Mouse (Mus musculus) midbrain, embryonic 16.5 days (tissue): Measurements from ENCODE around the gene Sun1. TPM values are rescaled to one million over a fixed set of nuclear protein-coding genes. Genes with fewer than 3 reads are reported as not detected.

ENCODE experiments used
- ATAC-seq: fragments of 200-750 bp; cut with Nextera tagmentation; 2 replicates; pipeline ENCODE4 v1.8.0; 2017; ENCODE audit warnings: moderate TSS enrichment
- H3K27ac ChIP-seq: fragments of 300-500 bp; sonication (generic); 2 replicates; pipeline ENCODE4 v1.5.1; 2014; ENCODE audit warnings: mild to moderate bottlenecking, low read length, mixed read lengths
- H3K27me3 ChIP-seq: fragments of 300-500 bp; sonication (generic); 2 replicates; pipeline ENCODE4 v1.6.1; 2014; ENCODE audit warnings: low read depth, low read length, mixed read lengths; ENCODE audit not compliant: control insufficient read depth, insufficient read depth
- H3K36me3 ChIP-seq: fragments of 300-500 bp; sonication (generic); 2 replicates; pipeline ENCODE4 v1.6.1; 2014; ENCODE audit warnings: mild to moderate bottlenecking, low read length, moderate library complexity, mixed read lengths; ENCODE audit not compliant: control insufficient read depth, insufficient read depth
- H3K4me1 ChIP-seq: fragments of 300-500 bp; sonication (generic); 2 replicates; pipeline ENCODE4 v1.6.1; 2014; ENCODE audit warnings: mild to moderate bottlenecking, low read length, mixed read lengths; ENCODE audit not compliant: control insufficient read depth, insufficient read depth
- H3K4me2 ChIP-seq: fragments of 300-500 bp; sonication (generic); 2 replicates; pipeline ENCODE4 v1.6.1; 2014; ENCODE audit warnings: mild to moderate bottlenecking, low read length, mixed read lengths
- H3K4me3 ChIP-seq: fragments of 300-500 bp; sonication (generic); 2 replicates; pipeline ENCODE4 v1.5.1; 2014; ENCODE audit warnings: low read depth, mild to moderate bottlenecking, low read length, moderate library complexity, mixed read lengths
- H3K9ac ChIP-seq: fragments of 300-500 bp; sonication (generic); 2 replicates; pipeline ENCODE4 v1.6.1; 2014; ENCODE audit warnings: low read depth, low read length, mixed read lengths
- H3K9me3 ChIP-seq: fragments of 300-500 bp; sonication (generic); replicated peaks from 2 replicates; pipeline ENCODE4 v1.6.1; 2014; ENCODE audit warnings: mild to moderate bottlenecking, low read length, mixed read lengths; ENCODE audit not compliant: control insufficient read depth, poor library complexity, severe bottlenecking
- WGBS: fragments of 180-500 bp; shearing (Covaris S2); extraction: QIAGEN DNeasy Blood & Tissue Kit; methylation state at CpG from one replicate; pipeline ENCODE4 v1.1.7; 2014; 5-methylcytosine and 5-hydroxymethylcytosine counted together
- polyA plus RNA-seq: library from polyadenylated mRNA; unstranded; fragments of >200 nt; fragmentation: Nextera tagmentation; extraction: Ambion mirVana; gene quantifications from 2 replicates; pipeline ENCODE4 v1.2.1, GENCODE M21; 2015

The Sun1 gene
- polyA plus RNA-seq, 1 experiment from 2014 or later = 47.4 TPM

DNA sequence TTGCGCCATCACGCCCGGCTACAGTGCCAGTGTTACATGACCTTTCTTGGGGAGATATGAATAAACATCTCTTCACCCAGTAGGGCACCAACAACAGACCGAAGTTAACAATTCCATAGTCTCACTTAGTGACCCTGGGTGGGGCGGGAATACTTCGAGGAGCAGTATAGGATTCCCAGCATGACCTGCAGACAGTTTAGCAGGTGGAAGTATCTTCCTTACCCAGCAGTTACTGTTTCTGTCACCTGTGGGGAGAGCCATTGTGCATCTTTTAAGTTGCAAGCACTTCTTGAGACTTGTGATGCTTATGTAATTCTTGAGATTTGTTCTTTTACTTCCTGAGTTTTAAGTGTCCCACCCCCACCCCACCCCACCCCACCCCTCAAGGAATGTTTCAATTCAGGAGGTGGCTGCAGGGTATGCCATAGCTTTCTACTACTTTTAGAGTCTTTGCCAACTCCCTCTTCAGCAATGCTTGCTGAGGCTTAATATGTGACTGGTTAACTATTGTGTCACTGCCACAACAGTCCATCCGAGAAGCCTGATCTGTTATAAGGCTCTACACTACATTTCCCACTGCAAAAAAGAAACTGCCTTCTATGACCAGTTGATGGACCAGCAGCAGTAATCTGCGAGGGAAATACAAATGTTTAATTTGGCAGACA, 58.1 kb downstream of the Sun1 start:
- Histone ChIP-seq H3K27ac (no peak overlapping the region), H3K4me2 (no peak overlapping the region), H3K9me3 (no peaks in the 10 kb centered on the region), H3K4me1 (peaks cover 10% of the 10 kb centered on the region), H3K27me3 (no peaks in the 10 kb centered on the region), H3K36me3 (peaks cover 15% of the 10 kb centered on the region), H3K9ac (no peak overlapping the region), H3K4me3 (no peak overlapping the region)
- 87% methylated on average over 8 of the region's 8 CpGs for WGBS
- no peak for ATAC-seq

DNA sequence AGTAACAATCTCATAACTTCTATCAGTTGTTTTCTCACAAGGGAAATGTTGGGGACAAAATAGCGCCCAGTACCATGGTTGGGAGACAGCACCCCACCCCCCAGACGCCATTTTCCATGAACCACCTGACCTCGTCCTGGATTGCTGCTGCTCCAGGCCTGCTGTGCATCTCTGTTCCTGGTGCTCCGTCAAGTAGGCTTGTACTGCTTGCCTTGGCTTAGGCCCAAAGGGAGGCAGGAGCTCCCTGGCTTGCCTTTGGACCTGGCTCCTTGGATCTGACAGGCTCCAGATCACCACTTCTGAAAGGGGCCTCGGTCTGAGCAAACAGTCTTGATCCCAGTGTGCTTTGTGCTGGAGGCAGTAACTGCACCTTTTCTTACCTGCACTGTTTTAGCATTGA, 59.4 kb downstream of the Sun1 start:
- Histone ChIP-seq H3K9me3 (no peaks in the 10 kb centered on the region), H3K4me2 (no peak overlapping the region), H3K27ac (no peak overlapping the region), H3K4me3 (no peak overlapping the region), H3K27me3 (no peaks in the 10 kb centered on the region), H3K36me3 (peaks cover 23% of the 10 kb centered on the region), H3K9ac (no peak overlapping the region), H3K4me1 (no peaks in the 10 kb centered on the region)
- ATAC-seq = no peak
- 88% methylated on average over 5 of the region's 5 CpGs for WGBS

DNA sequence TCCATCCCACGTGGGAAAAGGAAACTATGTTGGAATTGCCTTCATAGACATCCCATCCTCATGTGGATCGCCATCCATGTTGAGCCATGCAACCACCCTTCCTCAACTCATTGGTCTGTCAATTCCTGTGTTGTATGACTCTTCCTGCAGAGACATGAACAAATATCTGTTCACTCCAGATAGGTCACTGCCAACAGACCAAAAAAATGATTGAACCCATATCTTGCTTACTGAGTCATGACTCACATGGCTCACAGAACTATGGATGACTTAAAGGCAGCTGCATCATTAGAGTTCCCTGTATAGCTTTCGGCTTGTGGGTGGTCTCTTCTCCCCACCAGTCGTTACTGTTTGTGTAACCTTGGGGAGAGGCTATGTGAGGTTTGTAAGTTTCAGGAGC, 61.0 kb downstream of the Sun1 start:
- Histone ChIP-seq H3K27ac (no peak overlapping the region), H3K4me3 (no peak overlapping the region), H3K27me3 (no peaks in the 10 kb centered on the region), H3K4me1 (no peaks in the 10 kb centered on the region), H3K4me2 (no peak overlapping the region), H3K36me3 (peaks cover 36% of the 10 kb centered on the region), H3K9me3 (no peaks in the 10 kb centered on the region), H3K9ac (no peak overlapping the region)
- ATAC-seq = no peak
- WGBS = 90% methylated on average over 4 of the region's 4 CpGs

DNA sequence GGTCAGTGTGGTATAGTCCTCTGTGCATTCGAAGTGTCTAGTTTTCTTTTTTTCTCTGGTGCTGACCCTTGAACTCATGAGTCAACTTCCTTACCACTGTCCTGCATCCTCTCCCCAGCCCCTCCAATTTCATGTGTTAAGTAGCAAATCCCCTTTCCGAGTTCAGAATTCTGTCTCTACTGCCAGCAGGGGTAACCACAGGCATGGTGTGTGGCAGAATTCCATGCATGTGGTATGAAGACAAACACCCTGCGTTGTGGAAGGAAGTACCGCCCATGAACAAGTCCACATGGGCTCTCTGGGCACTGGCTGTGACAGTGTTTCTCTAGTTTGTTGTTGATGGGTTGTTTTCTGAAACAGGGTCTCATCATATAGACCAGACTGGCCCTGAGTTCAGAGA, 67.2 kb downstream of the Sun1 start:
- H3K4me3 ChIP-seq = no peak overlapping the region
- 94% methylated on average over 4 of the region's 4 CpGs for WGBS
- H3K9ac ChIP-seq = no peak overlapping the region
- H3K27ac ChIP-seq = no peak overlapping the region
- no peaks in the 10 kb centered on the region for H3K4me1 ChIP-seq
- no peak for ATAC-seq
- H3K36me3 ChIP-seq = peaks cover 55% of the 10 kb centered on the region
- no peaks in the 10 kb centered on the region for H3K27me3 ChIP-seq
- no peaks in the 10 kb centered on the region for H3K9me3 ChIP-seq
- H3K4me2 ChIP-seq = no peak overlapping the region

DNA sequence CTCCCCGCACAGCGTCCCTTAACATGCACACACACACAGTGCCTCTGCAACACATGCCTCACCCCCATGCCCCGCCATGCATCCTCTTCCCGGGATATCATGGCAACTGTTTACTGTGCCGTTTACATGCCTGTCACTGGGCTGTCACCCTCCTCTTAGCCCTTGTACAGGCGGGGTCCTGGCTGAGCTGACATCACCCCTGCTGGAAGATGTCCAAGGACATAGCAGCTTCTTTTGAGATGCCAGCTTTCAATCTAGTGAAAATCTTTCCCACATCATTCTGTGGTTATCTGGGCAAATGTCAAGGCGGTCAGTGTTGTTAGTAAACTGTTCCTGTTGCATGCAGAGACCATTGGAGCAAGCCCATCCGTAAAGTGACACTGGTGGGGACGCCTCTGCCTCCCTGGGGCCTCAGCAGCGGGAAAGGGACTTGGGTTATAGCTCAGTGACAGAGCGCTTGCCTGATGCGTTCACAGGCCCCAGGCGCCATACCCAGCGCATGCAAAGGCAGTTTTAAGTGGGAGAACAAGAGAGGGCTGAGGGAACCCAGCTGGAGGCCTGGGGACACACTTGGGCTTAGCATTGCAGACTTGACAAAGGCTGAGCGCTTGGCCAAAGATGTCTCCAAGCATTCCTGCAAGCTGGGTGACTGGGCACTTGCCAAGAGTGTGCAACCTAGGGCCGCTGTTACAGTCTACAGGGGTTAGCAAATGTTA, 70.5 kb downstream of the Sun1 start:
- no peak overlapping the region for H3K4me3 ChIP-seq
- H3K9ac ChIP-seq = no peak overlapping the region
- H3K4me2 ChIP-seq = no peak overlapping the region
- 65% methylated on average over 16 of the region's 16 CpGs for WGBS
- peak overlapping the region; percentile 15; the same call in 1 of the 2 replicates for H3K27ac ChIP-seq
- no peaks in the 10 kb centered on the region for H3K4me1 ChIP-seq
- H3K36me3 ChIP-seq = peaks cover 31% of the 10 kb centered on the region
- H3K27me3 ChIP-seq = no peaks in the 10 kb centered on the region
- H3K9me3 ChIP-seq = no peaks in the 10 kb centered on the region
- ATAC-seq = no peak

DNA sequence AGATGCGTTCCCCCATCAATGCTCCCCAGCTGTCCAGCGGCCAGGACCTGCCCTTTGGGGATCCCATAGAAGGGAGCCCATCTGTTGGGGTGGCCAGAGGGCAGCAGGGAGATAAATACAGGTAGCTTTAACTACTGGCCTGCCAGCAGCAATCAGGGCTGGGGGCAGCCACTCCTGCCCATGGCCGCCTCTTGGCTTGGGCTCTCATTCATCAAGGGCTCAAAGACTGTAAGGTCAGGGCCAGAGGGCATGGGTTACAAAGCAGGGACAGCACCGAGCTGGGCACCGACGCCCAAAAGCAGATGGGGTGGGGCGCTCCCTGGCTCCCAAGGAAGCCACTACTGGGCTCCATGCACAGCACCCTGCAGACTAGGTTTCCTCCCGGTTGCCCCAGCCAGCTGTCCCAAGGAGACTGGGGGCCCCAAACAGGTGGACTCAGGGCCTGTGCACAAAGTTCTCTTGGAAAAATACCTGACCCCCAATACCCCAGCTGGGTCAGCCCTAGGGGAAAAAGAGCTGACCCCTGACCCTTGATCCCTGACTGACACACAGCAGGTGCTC, 71.6 kb downstream of the Sun1 start:
- no peak for ATAC-seq
- Histone ChIP-seq H3K27ac (no peak overlapping the region), H3K4me1 (no peaks in the 10 kb centered on the region), H3K27me3 (no peaks in the 10 kb centered on the region), H3K4me2 (no peak overlapping the region), H3K36me3 (peaks cover 20% of the 10 kb centered on the region), H3K9ac (no peak overlapping the region), H3K9me3 (no peaks in the 10 kb centered on the region), H3K4me3 (no peak overlapping the region)
- 47% methylated on average over 8 of the region's 8 CpGs for WGBS

DNA sequence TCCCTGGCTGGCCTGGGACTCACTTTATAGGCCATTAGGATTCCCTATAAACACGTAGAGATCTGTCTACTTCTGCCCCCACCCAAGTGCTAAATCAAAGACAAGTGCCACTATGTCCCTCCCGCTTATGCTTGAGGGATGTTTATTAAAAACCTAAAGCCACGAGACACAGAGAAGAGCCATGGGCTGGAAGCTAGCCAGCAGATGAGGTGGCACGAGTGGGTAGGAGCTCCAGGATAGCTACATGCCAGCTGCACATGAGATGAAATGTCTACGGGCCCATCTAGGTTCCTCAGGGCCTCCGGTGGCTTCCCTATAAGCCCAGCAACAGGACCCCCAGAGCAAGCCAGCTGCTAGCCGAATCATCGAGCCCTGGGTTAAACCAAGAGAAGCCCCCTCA, 76.8 kb downstream of the Sun1 start:
- ATAC-seq = no peak
- no peaks in the 10 kb centered on the region for H3K4me1 ChIP-seq
- H3K4me2 ChIP-seq = no peak overlapping the region
- no peak overlapping the region for H3K27ac ChIP-seq
- H3K4me3 ChIP-seq = no peak overlapping the region
- no peak overlapping the region for H3K9ac ChIP-seq
- no peaks in the 10 kb centered on the region for H3K9me3 ChIP-seq
- no peaks in the 10 kb centered on the region for H3K27me3 ChIP-seq
- WGBS = 87% methylated on average over 8 of the region's 8 CpGs
- peaks cover 3% of the 10 kb centered on the region; the same call in 1 of the 2 replicates for H3K36me3 ChIP-seq

DNA sequence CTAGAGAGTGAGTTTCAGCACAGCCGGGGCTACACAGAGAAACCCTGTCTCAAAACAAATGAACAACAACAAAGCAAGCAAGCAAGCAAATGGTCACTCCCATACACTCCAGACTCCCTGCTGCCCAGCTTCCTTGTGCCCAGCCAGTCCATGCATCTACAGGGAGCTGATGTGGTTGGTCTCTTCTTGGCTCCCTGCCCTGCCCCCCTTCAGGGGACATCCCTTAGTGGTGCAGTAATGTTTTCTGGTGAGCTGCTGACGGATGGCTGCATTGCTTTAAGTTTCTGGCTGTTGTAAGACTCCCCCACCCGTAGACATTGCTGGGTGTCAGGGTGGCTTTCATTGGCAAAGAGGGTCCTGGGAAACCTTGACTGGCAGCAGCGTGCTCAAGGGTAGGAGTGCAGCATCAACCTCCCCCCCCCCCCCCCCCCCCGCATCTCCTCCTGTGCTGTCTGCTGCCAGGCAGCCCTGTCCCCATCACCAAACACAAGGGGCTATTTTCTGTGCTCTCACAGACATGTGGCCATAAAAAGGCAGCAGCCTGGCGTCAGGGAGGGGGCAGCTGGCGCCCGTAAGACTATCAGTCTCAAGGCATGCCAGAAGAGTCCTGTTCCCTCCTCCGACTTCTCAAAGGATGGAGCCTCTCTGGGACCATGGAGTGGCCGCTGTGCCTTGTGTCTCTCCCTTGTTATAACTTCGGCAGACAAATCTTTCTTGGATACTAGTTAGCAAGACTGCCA, 81.1 kb downstream of the Sun1 start:
- no peak for ATAC-seq
- no peaks in the 10 kb centered on the region; the same call in 1 of the 2 replicates for H3K36me3 ChIP-seq
- 66% methylated on average over 10 of the region's 11 CpGs for WGBS

More for the DNA sequence above, 81.1 kb downstream of the Sun1 start:
- H3K9me3 ChIP-seq = no peaks in the 10 kb centered on the region
- no peak overlapping the region for H3K4me3 ChIP-seq
- no peaks in the 10 kb centered on the region for H3K4me1 ChIP-seq
- no peak overlapping the region for H3K9ac ChIP-seq
- H3K27ac ChIP-seq = no peak overlapping the region
- no peak overlapping the region for H3K4me2 ChIP-seq
- no peaks in the 10 kb centered on the region for H3K27me3 ChIP-seq
